Mouse (Mus musculus) heart, embryonic 10.5 days (tissue): Measurements from ENCODE around the gene Idua. TPM values are rescaled to one million over a fixed set of nuclear protein-coding genes. Genes with fewer than 3 reads are reported as not detected.

ENCODE experiments used
- DNase-seq: peaks from one replicate; pipeline ENCODE4 v3.0.0-alpha.2; 2017; ENCODE audit warnings: low spot score
- H3K27ac ChIP-seq: fragments of 300-500 bp; sonication (generic); 2 replicates; pipeline ENCODE4 v1.5.1; 2016; ENCODE audit warnings: mild to moderate bottlenecking
- H3K27me3 ChIP-seq: fragments of 300-500 bp; sonication (generic); 2 replicates; pipeline ENCODE4 v1.6.1; 2016; ENCODE audit warnings: mild to moderate bottlenecking; ENCODE audit not compliant: poor library complexity, insufficient read depth, severe bottlenecking
- H3K36me3 ChIP-seq: fragments of 300-500 bp; sonication (generic); 2 replicates; pipeline ENCODE4 v1.6.1; 2016; ENCODE audit warnings: mild to moderate bottlenecking, moderate library complexity
- H3K4me1 ChIP-seq: fragments of 300-500 bp; sonication (generic); 2 replicates; pipeline ENCODE4 v1.6.1; 2016; ENCODE audit warnings: mild to moderate bottlenecking
- H3K4me3 ChIP-seq: fragments of 300-500 bp; sonication (generic); 2 replicates; pipeline ENCODE4 v1.5.1; 2016; ENCODE audit warnings: mild to moderate bottlenecking, moderate library complexity
- H3K9me3 ChIP-seq: fragments of 300-500 bp; sonication (generic); 2 replicates; pipeline ENCODE4 v1.6.1; 2016; ENCODE audit warnings: mild to moderate bottlenecking, moderate library complexity
- whole genome bisulfite sequencing: fragments of 180-500 bp; shearing (Covaris S2); methylation state at CpG from one replicate; pipeline ENCODE4 v1.1.7; 2016; 5-methylcytosine and 5-hydroxymethylcytosine counted together
- polyA plus RNA-seq: library from polyadenylated mRNA; unstranded; fragments of >200 nt; fragmentation: Nextera tagmentation; extraction: Ambion mirVana; gene quantifications from 2 replicates; pipeline ENCODE4 v1.2.1, GENCODE M21; 2016

The Idua gene
- polyA plus RNA-seq, 1 experiment from 2014 or later, result 15.1 TPM

- 79% methylated on average over 1 of the region's 1 CpGs for WGBS
- peaks cover 33% of the 10 kb centered on the region for H3K4me1 ChIP-seq
- no peaks in the 10 kb centered on the region for H3K36me3 ChIP-seq
- no peak overlapping the region for H3K27ac ChIP-seq
- DNase-seq, result no peak
- H3K4me3 ChIP-seq, result no peak overlapping the region
- H3K27me3 ChIP-seq, result no peaks in the 10 kb centered on the region
- H3K9me3 ChIP-seq, result no peaks in the 10 kb centered on the region
Observed at GRCm38 (mm10) chr5:108715974-108716373, 55.8 kb downstream of the Idua start.

DNA sequence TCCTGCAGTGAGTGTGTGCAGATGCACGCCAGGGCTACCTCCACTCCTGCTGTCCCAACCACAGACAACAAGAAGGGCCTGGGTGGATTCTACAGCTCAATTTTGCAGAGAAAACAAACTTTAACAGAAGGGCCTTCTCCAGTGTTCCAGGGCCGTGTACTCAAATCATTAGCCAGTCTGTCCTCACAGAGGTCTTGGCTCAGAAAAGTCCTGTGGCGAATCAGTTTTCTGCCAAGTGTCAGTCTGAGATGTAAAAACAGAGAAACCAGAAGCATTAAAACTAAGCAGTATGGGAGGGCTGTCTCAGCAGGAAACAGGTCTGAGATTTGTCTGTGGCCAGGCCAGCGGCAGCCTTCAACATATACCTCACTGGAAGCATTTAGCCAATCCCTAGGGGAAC, 57.9 kb downstream of the Idua start:
- Histone ChIP-seq H3K4me3 (no peak overlapping the region), H3K36me3 (no peaks in the 10 kb centered on the region), H3K4me1 (peaks cover 33% of the 10 kb centered on the region), H3K27ac (peak overlapping the region; percentile 12), H3K9me3 (no peaks in the 10 kb centered on the region), H3K27me3 (no peaks in the 10 kb centered on the region)
- DNase-seq, result no peak
- WGBS, result 39% methylated on average over 4 of the region's 4 CpGs

- Histone ChIP-seq H3K36me3 (no peaks in the 10 kb centered on the region), H3K27ac (no peak overlapping the region), H3K27me3 (no peaks in the 10 kb centered on the region), H3K9me3 (no peaks in the 10 kb centered on the region), H3K4me1 (peaks cover 24% of the 10 kb centered on the region), H3K4me3 (no peak overlapping the region)
- 48% methylated on average over 7 of the region's 7 CpGs for WGBS
- no peak for DNase-seq
Observed at GRCm38 (mm10) chr5:108719761-108720160, 59.6 kb downstream of the Idua start.

DNA sequence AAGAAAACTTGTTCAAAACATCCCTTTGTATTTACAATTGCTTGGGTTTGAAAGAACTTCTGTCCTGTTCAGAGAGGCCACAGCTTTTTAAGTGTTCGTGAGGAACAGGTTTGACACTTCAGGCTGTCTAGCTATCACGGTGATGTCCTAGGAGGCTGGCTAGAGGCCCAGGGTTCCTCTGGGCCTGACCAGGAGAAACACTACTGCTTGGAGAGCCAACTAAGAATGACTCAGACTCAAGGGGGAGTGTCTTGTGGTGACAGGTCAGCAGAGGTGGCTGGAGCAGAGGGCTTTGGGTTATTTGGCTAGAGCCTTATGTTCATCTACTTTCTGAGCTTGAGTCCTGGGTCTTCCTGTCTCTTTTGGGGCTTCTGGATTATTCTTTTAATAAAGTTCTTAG, 63.9 kb downstream of the Idua start:
- Histone ChIP-seq H3K27ac (no peak overlapping the region), H3K4me1 (peaks cover 9% of the 10 kb centered on the region; the same call in 1 of the 2 replicates), H3K9me3 (no peaks in the 10 kb centered on the region), H3K4me3 (no peak overlapping the region), H3K36me3 (no peaks in the 10 kb centered on the region), H3K27me3 (no peaks in the 10 kb centered on the region)
- DNase-seq, result no peak
- 42% methylated on average over 2 of the region's 2 CpGs for WGBS

GRCm38 (mm10) chr5:108726557-108727248, 66.6 kb downstream of the Idua start:
- peak; percentile 88 for DNase-seq
- Histone ChIP-seq H3K36me3 (no peaks in the 10 kb centered on the region), H3K4me3 (no peak overlapping the region), H3K27me3 (no peaks in the 10 kb centered on the region), H3K9me3 (no peaks in the 10 kb centered on the region), H3K27ac (no peak overlapping the region), H3K4me1 (no peaks in the 10 kb centered on the region)
- WGBS, result 28% methylated on average over 5 of the region's 5 CpGs

DNA sequence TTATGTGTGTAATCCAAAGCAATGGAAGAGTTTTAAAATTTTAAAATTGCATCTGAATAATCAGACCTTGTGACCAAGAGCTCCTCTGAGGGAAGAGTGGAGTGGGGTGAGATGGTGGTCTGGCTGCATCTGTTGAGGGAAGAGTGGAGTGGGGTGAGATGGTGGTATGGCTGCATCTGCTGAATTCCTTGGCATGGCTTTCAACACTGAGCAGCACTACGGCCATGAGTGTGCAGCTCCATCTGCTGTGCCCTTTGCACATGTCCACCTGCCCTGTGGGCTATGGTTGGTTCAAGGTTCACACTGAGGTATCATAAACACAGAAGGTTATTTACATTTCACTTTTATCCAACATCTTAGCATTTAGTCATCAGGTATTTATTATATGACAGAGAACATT, 67.3 kb downstream of the Idua start:
- Histone ChIP-seq H3K4me3 (no peak overlapping the region), H3K27me3 (no peaks in the 10 kb centered on the region), H3K9me3 (no peaks in the 10 kb centered on the region), H3K27ac (no peak overlapping the region), H3K4me1 (no peaks in the 10 kb centered on the region), H3K36me3 (no peaks in the 10 kb centered on the region)
- peak; percentile 55 for DNase-seq
- whole genome bisulfite sequencing, result 87% methylated on average over 1 of the region's 1 CpGs

Other genes with a start within 250 kb of the Idua start
- gene Atp5k, start 225.9 kb upstream of the Idua start, polyA plus RNA-seq, result 521 and 675 TPM in 2 replicates
- 0.09 and 0.34 TPM in 2 replicates for gene Mfsd7a, start 211.4 kb upstream of the Idua start, polyA plus RNA-seq
- gene Pcgf3, start 199.1 kb upstream of the Idua start, polyA plus RNA-seq, result 19.9 and 21.3 TPM in 2 replicates
- 0.64 and 0.70 TPM in 2 replicates for gene Cplx1, start 110.3 kb upstream of the Idua start, polyA plus RNA-seq
- gene Gak, start 30.6 kb upstream of the Idua start, polyA plus RNA-seq, result 47.0 and 49.4 TPM in 2 replicates
- 20.3 and 23.2 TPM in 2 replicates for gene Tmem175, start 30.6 kb upstream of the Idua start, polyA plus RNA-seq
- 7.9 and 8.5 TPM in 2 replicates for gene Dgkq, start 9.3 kb downstream of the Idua start, polyA plus RNA-seq
- 0.58 and 0.85 TPM in 2 replicates for gene Slc26a1, start 15.2 kb downstream of the Idua start, polyA plus RNA-seq
- gene Fgfrl1, start 32.1 kb downstream of the Idua start, polyA plus RNA-seq, result 29.0 and 31.3 TPM in 2 replicates
- 1.1 TPM in 2 replicates for gene Rnf212, start 114.7 kb downstream of the Idua start, polyA plus RNA-seq
- not detected in 2 replicates for gene Tmed11, start 135.0 kb downstream of the Idua start, polyA plus RNA-seq
- gene Vmn2r8, start 148.5 kb downstream of the Idua start, polyA plus RNA-seq, result not detected in 2 replicates
- not detected in 2 replicates for gene Vmn2r9, start 192.3 kb downstream of the Idua start, polyA plus RNA-seq